Mouse (Mus musculus) T-helper 1 cell (primary cell): ENCODE measurements around the gene Slc38a6.

ENCODE experiments used
- in situ Hi-C: fragments of 300-600 bp; cut with MboI, MseI; formaldehyde crosslinking; loops from one replicate; pipeline ENCODE4 v1.15.1; 2025; ENCODE audit warnings: high pct_unique_total_duplicates

The Slc38a6 gene

GRCm38 (mm10) chr12:73384747-73385146 is 98.2 kb downstream of the Slc38a6 start:
- in situ Hi-C loops: no loop called here

DNA sequence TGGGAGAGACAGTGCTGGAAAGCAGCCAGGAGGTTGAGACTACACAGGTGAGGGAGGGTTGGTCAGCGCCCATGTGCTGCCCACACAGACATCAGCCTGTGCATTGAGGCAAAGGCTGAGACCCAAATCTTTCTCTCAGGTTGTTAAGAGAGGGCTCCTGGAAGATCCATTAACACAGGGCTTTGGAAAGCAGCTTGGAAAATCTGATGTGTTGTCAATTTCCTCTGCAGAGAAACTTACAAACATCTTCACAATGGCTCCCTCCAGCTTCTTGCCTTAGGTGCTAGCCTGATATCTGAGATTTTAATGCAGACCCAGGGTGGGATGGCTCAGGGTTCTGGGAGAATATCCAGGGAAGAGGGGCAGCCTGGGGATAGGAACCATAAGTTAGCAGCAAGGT is 105.9 kb downstream of the Slc38a6 start:
- in situ Hi-C loops: no loop called here

DNA sequence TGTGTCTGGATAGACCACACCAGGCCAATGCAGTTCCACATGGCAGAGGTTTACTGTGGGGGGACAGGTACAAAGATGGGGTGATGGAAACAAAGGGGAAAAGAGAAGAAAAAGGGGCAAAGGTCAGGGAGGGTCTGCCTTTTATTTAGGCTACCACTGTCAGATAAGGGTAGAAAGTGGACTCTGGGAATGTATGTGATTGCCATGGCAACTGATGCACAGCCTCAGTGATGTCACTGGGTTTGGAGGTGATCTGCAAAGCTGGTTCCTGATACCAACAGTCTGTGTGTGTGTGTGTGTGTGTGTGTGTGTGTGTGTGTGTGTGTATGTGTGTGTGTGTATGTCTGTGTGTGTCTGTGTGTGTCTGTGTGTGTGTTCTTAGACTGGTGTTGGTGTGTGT is 106.4 kb downstream of the Slc38a6 start:
- in situ Hi-C loops: no loop called here

DNA sequence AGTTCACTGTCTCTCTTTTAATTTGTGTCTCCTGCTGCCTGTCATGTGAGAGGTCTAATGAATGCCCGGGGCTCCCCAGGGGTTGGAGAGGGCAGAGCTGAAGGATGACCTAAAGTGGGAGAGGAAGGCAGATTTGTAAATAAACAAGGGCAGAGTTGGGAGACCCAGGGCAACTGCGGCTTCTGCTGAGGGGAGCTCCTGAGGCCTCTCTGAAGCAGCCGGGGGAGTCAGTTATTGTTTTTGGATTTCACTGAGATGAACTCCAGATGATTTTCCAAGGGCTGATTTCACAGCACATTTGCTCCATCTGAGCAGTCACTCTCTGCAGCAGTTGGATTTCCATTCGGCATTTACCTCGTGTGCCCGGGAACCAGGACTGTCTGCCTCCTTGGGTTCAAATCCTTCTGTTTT is 107.3 kb downstream of the Slc38a6 start:
- in situ Hi-C loops: no loop called here

DNA sequence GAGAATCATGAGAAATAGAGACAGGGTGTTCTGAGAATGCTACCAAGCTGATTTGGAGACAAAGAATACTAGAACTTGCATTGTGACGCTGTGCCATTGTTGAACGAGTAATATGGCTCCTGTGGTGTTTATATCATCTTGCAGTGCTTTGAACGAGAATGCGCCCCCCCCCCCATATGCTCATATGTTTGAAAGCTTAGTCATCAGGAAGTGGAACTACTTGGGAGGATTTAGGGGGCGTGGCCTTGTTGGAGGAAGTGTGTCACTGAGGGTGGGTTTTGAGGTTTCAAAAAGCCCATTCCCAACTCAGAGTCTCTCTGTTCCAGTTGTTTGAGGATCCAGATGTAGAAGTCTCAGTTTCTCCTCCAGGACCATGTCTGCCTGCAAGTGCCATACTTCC is 108.0 kb downstream of the Slc38a6 start:
- in situ Hi-C loops: no loop called here

- in situ Hi-C loops: no loop called here
Measured at GRCm38 (mm10) chr12:73399426-73399825, 112.8 kb downstream of the Slc38a6 start.

- in situ Hi-C loops: no loop called here
Measured at GRCm38 (mm10) chr12:73400481-73401025, 114.0 kb downstream of the Slc38a6 start.

- in situ Hi-C loops: no loop called here
Measured at GRCm38 (mm10) chr12:73401520-73402130, 115.0 kb downstream of the Slc38a6 start.

GRCm38 (mm10) chr12:73402137-73402712 is 115.6 kb downstream of the Slc38a6 start:
- in situ Hi-C loops: no loop called here

DNA sequence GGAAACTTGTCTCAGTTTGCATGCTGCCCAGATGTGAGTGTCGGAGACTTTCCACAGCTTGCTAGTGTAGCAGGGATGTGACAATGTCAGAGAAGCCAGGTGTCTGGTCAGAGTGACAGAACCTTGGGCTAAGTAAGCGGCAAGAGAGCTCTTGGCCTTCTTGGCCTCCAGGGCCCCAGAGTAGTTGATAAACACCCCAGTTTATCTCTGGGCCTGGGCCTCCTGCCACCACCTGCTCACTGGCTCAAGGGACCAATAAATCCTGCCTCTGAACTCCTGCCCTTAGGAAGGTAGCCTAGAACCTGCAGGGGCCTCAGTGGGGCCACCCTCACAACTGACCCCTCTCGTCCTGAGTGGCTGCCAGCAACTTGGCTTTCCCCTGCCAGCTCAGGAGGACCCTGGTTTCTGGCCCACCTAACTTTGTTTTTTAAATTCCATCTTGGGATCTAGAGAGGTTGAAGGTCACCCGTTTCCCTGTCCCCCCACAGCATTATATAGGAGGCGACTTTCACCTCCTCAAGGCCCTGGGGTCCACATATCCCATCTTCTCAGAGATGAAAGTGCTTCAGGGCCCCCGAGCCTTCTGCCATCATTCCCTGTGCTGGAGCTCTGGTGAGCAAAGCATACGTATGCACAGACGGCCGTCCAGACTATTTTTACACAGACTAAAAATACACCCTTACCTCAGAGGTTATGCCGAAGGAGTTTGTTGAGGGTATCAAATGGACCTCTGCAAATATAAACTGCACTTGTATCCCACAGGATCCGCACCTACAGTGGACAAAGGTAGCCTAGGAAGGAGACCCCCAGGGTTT is 116.5 kb downstream of the Slc38a6 start:
- in situ Hi-C loops: no loop called here
